Mouse (Mus musculus) myocyte (in vitro differentiated cells): Measurements from ENCODE around the gene Fat3.

Experiments used
- CEBPB ChIP-seq: IDR thresholded peaks from 2 replicates; pipeline ENCODE4 v1.6.1; 2011; ENCODE audit warnings: mild to moderate bottlenecking, moderate library complexity; ENCODE audit not compliant: poor library complexity, insufficient read depth, severe bottlenecking
- E2F4 ChIP-seq: IDR thresholded peaks from one replicate; pipeline ENCODE4 v1.6.1; 2011; ENCODE audit warnings: mild to moderate bottlenecking, control low read depth, moderate library complexity; ENCODE audit not compliant: insufficient read depth
- MAX ChIP-seq: IDR thresholded peaks from one replicate; pipeline ENCODE4 v1.6.1; 2011; ENCODE audit warnings: low read depth, mild to moderate bottlenecking, control low read depth
- MYOD1 ChIP-seq, 3 experiments: IDR thresholded peaks; one replicate each; pipeline ENCODE4 v1.6.1; 2011; ENCODE audit warnings: control low read depth in 2 of 3, low read depth in 2 of 3, mild to moderate bottlenecking in 2 of 3, moderate library complexity in 1 of 3; ENCODE audit not compliant: insufficient read length in 2 of 3, control insufficient read depth in 1 of 3
- MYOG ChIP-seq, 3 experiments: IDR thresholded peaks; one replicate each; pipeline ENCODE4 v1.6.1; 2011; ENCODE audit warnings: control low read depth in 2 of 3, low read depth in 2 of 3, mild to moderate bottlenecking in 2 of 3; ENCODE audit not compliant: insufficient read length in 2 of 3, control insufficient read depth in 1 of 3, insufficient read depth in 1 of 3
- POLR2A ChIP-seq: IDR thresholded peaks from one replicate; pipeline ENCODE4 v1.6.1; 2011; ENCODE audit warnings: low read depth, mild to moderate bottlenecking, control low read depth, moderate library complexity; ENCODE audit not compliant: insufficient read length
- POLR2AphosphoS2 ChIP-seq: IDR thresholded peaks from one replicate; pipeline ENCODE4 v1.6.1; 2011; ENCODE audit warnings: low read depth, control low read depth; ENCODE audit not compliant: insufficient read length
- SRF ChIP-seq: IDR thresholded peaks from one replicate; pipeline ENCODE4 v1.6.1; 2011; ENCODE audit warnings: low read depth; ENCODE audit not compliant: control insufficient read depth, insufficient read length
- TCF12 ChIP-seq: IDR thresholded peaks from one replicate; pipeline ENCODE4 v1.6.1; 2011; ENCODE audit warnings: mild to moderate bottlenecking, control low read depth; ENCODE audit not compliant: poor library complexity, insufficient read depth, severe bottlenecking
- USF1 ChIP-seq: IDR thresholded peaks from one replicate; pipeline ENCODE4 v1.6.1; 2011; ENCODE audit warnings: low read depth, mild to moderate bottlenecking, control low read depth, moderate library complexity

- no peak for TF ChIP-seq POLR2A
- TF ChIP-seq USF1: no peak
- TF ChIP-seq CEBPB: no peak
- TF ChIP-seq POLR2AphosphoS2: no peak
- TF ChIP-seq MAX: no peak
- no peak for TF ChIP-seq SRF
- TF ChIP-seq MYOD1 (IDR thresholded peaks at IDR 0.05; ENCODE audit: control insufficient read depth in 1 of 3, insufficient read length in 2 of 3, low read depth in 2 of 3): peak in 1 of 3 experiments; percentile 14
- no peak for TF ChIP-seq TCF12
- TF ChIP-seq E2F4: no peak
- peak in 1 of 3 experiments; percentile 15 for TF ChIP-seq MYOG (IDR thresholded peaks at IDR 0.05; ENCODE audit: control insufficient read depth in 1 of 3, insufficient read depth in 1 of 3, insufficient read length in 2 of 3, low read depth in 2 of 3)
These were observed 563.1 kb downstream of the Fat3 start for GRCm38 (mm10) chr9:15937837-15938514.
